Mouse (Mus musculus): ENCODE measurements around the gene Gm29094. TPM values are rescaled to one million over a fixed set of nuclear protein-coding genes. Genes with fewer than 3 reads are reported as not detected.
A peak's percentile ranks its signal among the peaks of the same experiment; 100 is the strongest.
"Not testable (repeated sequence)": the region's sequence is repeated elsewhere in the genome, so short reads cannot be mapped to it uniquely, and the experiment has no call there.

Gene Gm29094
- 0.37 and 1.0 TPM in 2 replicates for polyA plus RNA-seq (2015; fragmentation: Nextera tagmentation; extraction: Ambion mirVana)

GRCm38 (mm10) chr9:89198969-89199416 lies at the start of gene Gm29094, which contains the start of gene Bcl2a1b:
Gene Gm29094 (plus strand): TSS chr9:89199379.
Gene Bcl2a1b (plus strand): TSS chr9:89199209.
- not testable (repeated sequence) for H3K4me3 ChIP-seq (replicated peaks); H3K9me3 ChIP-seq (replicated peaks); H3K9ac ChIP-seq; ATAC-seq (ENCODE audit: insufficient number of reproducible peaks, low FRiP score, low TSS enrichment, low read depth); H3K27ac ChIP-seq (replicated peaks); H3K36me3 ChIP-seq; H3K4me2 ChIP-seq (replicated peaks); H3K4me1 ChIP-seq; H3K27me3 ChIP-seq
- WGBS: 85% methylated on average over 5 of the region's 5 CpGs

DNA sequence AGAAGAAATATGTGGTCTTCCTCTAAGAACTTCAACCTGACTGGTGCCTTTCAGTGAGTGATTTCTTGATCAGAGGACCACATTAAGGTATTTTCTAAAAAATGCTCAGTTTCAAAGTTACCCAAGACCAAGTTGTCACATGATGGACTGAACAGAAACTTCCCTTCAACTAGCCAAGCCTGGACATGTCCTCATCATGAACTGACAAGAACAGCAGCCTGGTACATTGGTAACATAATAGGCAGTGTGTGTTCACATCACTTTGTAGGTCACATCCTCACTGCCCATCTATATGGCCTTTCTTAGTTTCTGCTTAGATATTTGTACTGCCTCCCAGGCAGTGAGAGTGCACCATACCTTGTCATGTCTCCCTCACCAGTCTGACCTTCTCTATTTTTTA lies 26.6 kb upstream of the Gm29094 start:
- not testable (repeated sequence) for ATAC-seq (ENCODE audit: insufficient number of reproducible peaks, low FRiP score, low TSS enrichment, low read depth); H3K27me3 ChIP-seq; H3K4me3 ChIP-seq (replicated peaks); H3K36me3 ChIP-seq; H3K4me2 ChIP-seq (replicated peaks); H3K4me1 ChIP-seq; H3K9me3 ChIP-seq (replicated peaks); H3K9ac ChIP-seq; H3K27ac ChIP-seq (replicated peaks)

DNA sequence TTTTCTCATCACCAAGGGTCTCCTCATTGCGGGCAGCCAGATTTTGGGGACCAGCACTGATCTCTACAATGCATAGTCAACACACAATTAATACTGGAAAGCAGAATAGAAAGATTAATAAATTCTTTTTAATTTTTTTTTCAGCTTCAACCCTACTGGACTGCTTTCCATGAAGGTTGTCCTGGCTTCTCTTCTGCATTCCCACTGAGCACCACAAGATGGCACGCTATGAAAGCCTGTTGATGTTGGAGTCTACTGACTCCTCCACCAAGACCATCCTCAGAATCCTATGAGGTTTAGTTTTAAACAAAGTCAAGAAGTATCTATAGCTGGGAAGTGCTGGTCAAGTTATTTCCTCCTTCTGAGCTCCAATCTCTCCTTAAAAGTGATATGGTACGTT lies 20.3 kb upstream of the Gm29094 start:
- not testable (repeated sequence) for H3K27me3 ChIP-seq; H3K4me3 ChIP-seq (replicated peaks); H3K9ac ChIP-seq; H3K36me3 ChIP-seq; H3K9me3 ChIP-seq (replicated peaks); ATAC-seq (ENCODE audit: insufficient number of reproducible peaks, low FRiP score, low TSS enrichment, low read depth); H3K4me2 ChIP-seq (replicated peaks); H3K4me1 ChIP-seq; H3K27ac ChIP-seq (replicated peaks)
- 29% methylated on average over 2 of the region's 3 CpGs for WGBS

- not testable (repeated sequence) for H3K27me3 ChIP-seq; H3K4me3 ChIP-seq (replicated peaks); H3K9ac ChIP-seq; ATAC-seq (ENCODE audit: insufficient number of reproducible peaks, low FRiP score, low TSS enrichment, low read depth); H3K9me3 ChIP-seq (replicated peaks); H3K4me2 ChIP-seq (replicated peaks); H3K36me3 ChIP-seq; H3K4me1 ChIP-seq; H3K27ac ChIP-seq (replicated peaks)
- 72% methylated on average over 3 of the region's 4 CpGs for WGBS
These were observed 19.7 kb upstream of the Gm29094 start for GRCm38 (mm10) chr9:89179469-89179868.

- not testable (repeated sequence) for ATAC-seq (ENCODE audit: insufficient number of reproducible peaks, low FRiP score, low TSS enrichment, low read depth); H3K4me1 ChIP-seq
- 80% methylated on average over 15 of the region's 15 CpGs for WGBS
These were observed 12.2 kb upstream of the Gm29094 start for GRCm38 (mm10) chr9:89187006-89187405.

GRCm38 (mm10) chr9:89195483-89195882 lies 3.7 kb upstream of the Gm29094 start:
- not testable (repeated sequence) for H3K36me3 ChIP-seq; H3K4me1 ChIP-seq; H3K4me3 ChIP-seq (replicated peaks); H3K9me3 ChIP-seq (replicated peaks); H3K9ac ChIP-seq; H3K27me3 ChIP-seq; ATAC-seq (ENCODE audit: insufficient number of reproducible peaks, low FRiP score, low TSS enrichment, low read depth); H3K27ac ChIP-seq (replicated peaks); H3K4me2 ChIP-seq (replicated peaks)

More at GRCm38 (mm10) chr9:89187006-89187405, 12.2 kb upstream of the Gm29094 start:
- not testable (repeated sequence) for H3K9ac ChIP-seq; H3K9me3 ChIP-seq (replicated peaks); H3K36me3 ChIP-seq; H3K27me3 ChIP-seq; H3K4me2 ChIP-seq (replicated peaks); H3K4me3 ChIP-seq (replicated peaks); H3K27ac ChIP-seq (replicated peaks)

GRCm38 (mm10) chr9:89197509-89197908 lies 1.7 kb upstream of the Gm29094 start:
- WGBS: 59% methylated on average over 1 of the region's 1 CpGs

DNA sequence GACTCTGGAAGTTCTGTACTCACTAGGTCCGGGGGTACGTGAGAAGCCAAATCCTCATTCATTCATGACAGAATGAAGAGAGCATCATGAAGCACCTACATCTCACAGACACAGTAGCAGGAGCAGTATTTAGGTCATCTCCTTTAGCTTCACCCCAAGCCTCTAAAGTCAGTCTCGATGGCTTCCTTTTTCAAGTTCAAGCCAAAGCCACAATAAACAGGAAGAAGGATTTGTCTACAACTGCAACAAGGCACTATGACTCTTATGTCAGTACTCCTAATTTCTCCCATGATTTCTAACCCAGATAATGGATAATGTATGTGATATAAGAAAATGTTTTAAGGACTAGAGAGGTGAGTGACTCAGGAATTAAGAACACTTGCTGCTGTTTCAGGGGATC lies 830 bp upstream of the Gm29094 start:
- not testable (repeated sequence) for H3K9me3 ChIP-seq (replicated peaks); H3K36me3 ChIP-seq; H3K27me3 ChIP-seq; H3K4me1 ChIP-seq; H3K4me2 ChIP-seq (replicated peaks); H3K4me3 ChIP-seq (replicated peaks); ATAC-seq (ENCODE audit: insufficient number of reproducible peaks, low FRiP score, low TSS enrichment, low read depth); H3K27ac ChIP-seq (replicated peaks); H3K9ac ChIP-seq
- 85% methylated on average over 3 of the region's 3 CpGs for WGBS

More at GRCm38 (mm10) chr9:89197509-89197908, 1.7 kb upstream of the Gm29094 start:
- H3K27me3 ChIP-seq; H3K4me2 ChIP-seq (replicated peaks); ATAC-seq (ENCODE audit: insufficient number of reproducible peaks, low FRiP score, low TSS enrichment, low read depth); H3K4me1 ChIP-seq; H3K9ac ChIP-seq; H3K9me3 ChIP-seq (replicated peaks); H3K36me3 ChIP-seq; H3K4me3 ChIP-seq (replicated peaks); H3K27ac ChIP-seq (replicated peaks): not testable (repeated sequence)

DNA sequence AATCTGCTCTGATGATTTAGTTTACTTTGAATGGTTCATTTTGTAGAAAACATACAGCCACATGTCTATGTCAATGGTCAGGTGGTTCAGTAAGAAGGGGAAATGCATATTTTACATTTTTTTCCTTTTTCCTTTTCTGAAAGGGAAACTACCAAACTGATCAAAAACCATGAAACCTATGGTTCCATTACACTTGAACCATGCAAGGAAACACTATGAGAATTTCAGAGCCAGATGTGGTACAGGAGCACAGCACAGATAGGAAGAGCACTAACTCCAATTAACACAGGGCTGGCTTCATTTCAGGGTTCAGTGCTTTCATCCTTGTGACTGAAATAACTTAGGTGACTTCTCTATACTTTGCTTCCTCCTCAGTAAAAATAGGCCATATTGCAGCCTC lies 3.1 kb downstream of the Gm29094 start:
- not testable (repeated sequence) for H3K4me1 ChIP-seq; H3K36me3 ChIP-seq; H3K27ac ChIP-seq (replicated peaks); H3K4me2 ChIP-seq (replicated peaks); H3K9me3 ChIP-seq (replicated peaks); H3K9ac ChIP-seq; H3K4me3 ChIP-seq (replicated peaks); ATAC-seq (ENCODE audit: insufficient number of reproducible peaks, low FRiP score, low TSS enrichment, low read depth); H3K27me3 ChIP-seq

DNA sequence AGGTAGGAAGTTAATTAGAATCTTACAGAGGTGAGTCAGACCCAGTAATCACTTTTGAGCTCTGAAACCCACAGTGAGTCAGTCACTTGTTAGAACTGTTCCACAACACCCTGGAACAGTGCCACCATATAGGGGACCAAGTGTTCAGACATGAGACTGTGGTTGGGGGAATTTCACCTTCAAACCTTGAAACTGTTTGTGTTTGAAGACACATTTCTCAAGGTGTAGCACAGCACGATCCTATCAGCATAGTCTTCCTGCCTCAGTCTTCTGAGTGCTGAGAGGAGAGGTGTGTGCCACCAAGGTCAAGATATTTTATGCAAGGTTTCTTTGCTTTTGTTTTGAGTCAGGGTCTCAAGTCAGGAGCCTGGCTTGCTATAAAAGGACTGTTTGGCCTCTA lies 9.8 kb downstream of the Gm29094 start:
- not testable (repeated sequence) for H3K4me1 ChIP-seq; H3K27me3 ChIP-seq; ATAC-seq (ENCODE audit: insufficient number of reproducible peaks, low FRiP score, low TSS enrichment, low read depth); H3K9ac ChIP-seq; H3K4me2 ChIP-seq (replicated peaks); H3K9me3 ChIP-seq (replicated peaks); H3K27ac ChIP-seq (replicated peaks); H3K4me3 ChIP-seq (replicated peaks); H3K36me3 ChIP-seq
- 68% methylated on average over 1 of the region's 1 CpGs for WGBS

DNA sequence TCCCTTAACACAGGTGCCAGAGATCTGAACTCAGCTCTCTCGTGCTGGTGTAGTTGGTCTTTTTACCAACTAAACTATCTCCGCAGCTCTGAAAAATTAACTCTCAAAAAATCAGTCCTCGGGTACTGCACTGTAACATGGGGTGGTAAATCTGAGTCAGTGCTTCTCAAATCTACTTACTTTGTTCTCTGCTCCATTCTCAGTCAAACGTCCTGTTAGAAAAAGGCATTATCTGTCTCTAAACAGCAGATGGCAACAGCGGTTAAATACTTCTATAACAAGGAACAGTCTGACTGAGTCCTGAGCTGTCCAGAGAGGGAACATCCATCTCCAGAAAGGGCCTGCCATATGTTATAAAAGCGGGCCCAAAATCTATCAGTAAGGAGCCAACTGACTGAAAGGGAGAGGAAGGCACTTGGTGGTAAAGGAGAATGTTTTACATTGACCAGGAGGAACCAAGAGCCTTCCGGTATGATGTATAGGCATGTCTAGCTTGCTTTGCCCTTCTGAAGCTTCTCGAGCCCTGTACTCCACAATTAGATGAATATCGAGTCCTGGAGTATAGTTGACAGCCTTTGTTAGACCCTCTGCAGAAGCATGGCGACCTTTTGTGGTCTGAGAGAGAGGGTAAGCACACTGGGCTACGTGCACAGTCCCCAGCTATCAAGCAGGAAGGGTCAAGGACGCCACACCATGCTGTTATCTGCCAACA lies 11.3 kb downstream of the Gm29094 start, which contains the start of gene Mthfs:
TSS of gene Mthfs (plus strand) at position 324 of the 712 bp plus-strand sequence.
- not testable (repeated sequence) for H3K9ac ChIP-seq; H3K36me3 ChIP-seq; H3K27me3 ChIP-seq; H3K4me1 ChIP-seq; H3K9me3 ChIP-seq (replicated peaks)
- Histone ChIP-seq H3K4me3 (replicated peaks) (peak within 1 kb of the TSS; percentile 38), H3K27ac (replicated peaks) (peak within 1 kb of the TSS; percentile 80; the same call in 1 of the 2 replicates), H3K4me2 (replicated peaks) (peak within 1 kb of the TSS; percentile 46)
- peak; percentile 69 for ATAC-seq (ENCODE audit: insufficient number of reproducible peaks, low FRiP score, low TSS enrichment, low read depth)
- 24% methylated on average over 9 of the region's 12 CpGs for WGBS
